Mouse (Mus musculus) E14TG2a.4 (cell line): Measurements from ENCODE around the gene Cd300lb.

Source experiments
- H3K27me3 ChIP-seq: 2 replicates; pipeline ENCODE4 v1.6.1; 2014; ENCODE audit warnings: low read length, control low read depth; ENCODE audit not compliant: insufficient read depth
- H3K36me3 ChIP-seq: 2 replicates; pipeline ENCODE4 v1.6.1; 2014; ENCODE audit warnings: low read length, control low read depth; ENCODE audit not compliant: insufficient read depth
- H3K4me1 ChIP-seq: replicated peaks from 2 replicates; pipeline ENCODE4 v1.6.1; 2014; ENCODE audit warnings: low read depth, low read length, control low read depth
- H3K4me3 ChIP-seq: replicated peaks from 2 replicates; pipeline ENCODE4 v1.5.1; 2014; ENCODE audit warnings: mild to moderate bottlenecking, low read length
- H3K9me3 ChIP-seq: 2 replicates; pipeline ENCODE4 v1.6.1; 2014; ENCODE audit warnings: low read length, control low read depth
- CTCF ChIP-seq: conservative IDR thresholded peaks from 2 replicates; pipeline ENCODE4 v1.5.1; 2014; ENCODE audit warnings: low read length
- NANOG ChIP-seq: IDR thresholded peaks from 2 replicates; pipeline ENCODE4 v1.6.1; 2014; ENCODE audit warnings: borderline replicate concordance, low read length, mixed read lengths
- POU5F1 ChIP-seq: IDR thresholded peaks from 2 replicates; pipeline ENCODE4 v1.6.1; 2014; ENCODE audit warnings: low read length, borderline replicate concordance

The Cd300lb gene

DNA sequence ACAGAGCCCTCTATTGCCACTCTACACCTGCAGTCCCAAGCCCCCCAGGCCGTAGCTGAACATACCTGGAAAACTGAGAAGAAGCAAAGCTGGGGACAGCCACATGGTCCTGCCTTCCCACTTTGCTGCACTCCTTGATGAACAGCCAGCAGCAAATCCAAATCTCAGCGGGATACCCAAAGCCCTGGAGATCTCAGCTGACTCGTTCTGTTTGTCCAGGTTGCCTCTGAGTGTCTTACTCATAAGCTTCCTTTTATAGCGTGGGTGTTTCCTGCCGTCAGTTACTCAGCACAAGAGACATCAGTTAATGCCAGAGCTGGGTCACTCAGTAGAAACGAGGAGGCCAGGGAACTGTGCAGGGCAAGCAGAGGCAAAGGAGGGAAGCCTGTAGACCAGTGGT lies at the start of gene Cd300lb:
Gene Cd300lb (minus strand): TSS at position 243 of the 400 bp plus-strand sequence.
- H3K36me3 ChIP-seq, result no peaks in the 10 kb centered on the region
- H3K27me3 ChIP-seq, result peaks cover 13% of the 10 kb centered on the region; the same call in 1 of the 2 replicates
- no peak within 1 kb of the TSS for H3K4me3 ChIP-seq
- no peaks in the 10 kb centered on the region for H3K4me1 ChIP-seq
- no peaks in the 10 kb centered on the region for H3K9me3 ChIP-seq
- TF ChIP-seq CTCF (no peak), POU5F1 (no peak), NANOG (no peak)

DNA sequence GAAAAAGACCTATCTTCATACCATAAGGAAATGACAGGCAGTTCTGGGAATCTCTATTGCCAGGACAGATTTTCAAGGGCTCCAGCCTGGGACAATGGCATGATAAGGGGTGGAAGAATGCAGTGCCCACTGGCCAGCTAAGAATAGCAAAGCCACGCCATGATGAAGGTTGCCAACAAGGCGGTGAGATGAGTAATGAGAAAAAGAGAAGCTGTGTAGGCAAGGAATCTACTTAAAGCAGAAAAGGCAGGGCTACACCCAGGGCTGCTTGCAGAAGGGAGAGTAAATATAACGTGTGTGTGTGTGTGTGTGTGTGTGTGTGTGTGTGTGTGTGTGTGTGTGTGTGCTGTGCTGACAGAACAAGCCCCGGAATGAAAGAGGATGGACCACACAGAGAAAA lies 47.7 kb upstream of the Cd300lb start:
- Histone ChIP-seq H3K4me3 (no peak overlapping the region), H3K4me1 (no peaks in the 10 kb centered on the region), H3K27me3 (no peaks in the 10 kb centered on the region), H3K36me3 (no peaks in the 10 kb centered on the region), H3K9me3 (peaks cover 5% of the 10 kb centered on the region; the same call in 1 of the 2 replicates)
- TF ChIP-seq CTCF (no peak), NANOG (no peak), POU5F1 (no peak)

DNA sequence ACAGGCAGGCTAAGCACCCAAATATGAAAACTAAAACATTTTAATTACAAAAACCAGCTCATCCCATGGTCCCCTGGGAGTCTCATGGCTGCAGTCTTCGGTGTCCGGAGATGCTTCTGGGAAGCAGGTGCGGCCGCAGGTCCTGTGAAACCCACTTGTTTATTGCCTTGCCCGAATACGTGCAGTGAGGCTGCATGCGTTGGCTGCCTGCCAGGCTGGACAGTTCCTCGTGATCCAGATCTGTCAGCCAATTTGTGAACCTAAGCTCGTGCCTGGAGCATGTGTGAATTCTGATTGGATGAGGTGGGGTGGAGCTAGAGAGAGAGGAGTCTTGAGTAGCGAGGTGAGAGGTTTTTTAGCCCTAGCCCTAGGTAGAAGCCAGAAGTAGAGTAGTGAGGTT lies 38.5 kb upstream of the Cd300lb start:
- Histone ChIP-seq H3K9me3 (no peaks in the 10 kb centered on the region), H3K4me3 (no peak overlapping the region), H3K4me1 (no peaks in the 10 kb centered on the region), H3K36me3 (no peaks in the 10 kb centered on the region), H3K27me3 (no peaks in the 10 kb centered on the region)
- no peak for TF ChIP-seq CTCF

DNA sequence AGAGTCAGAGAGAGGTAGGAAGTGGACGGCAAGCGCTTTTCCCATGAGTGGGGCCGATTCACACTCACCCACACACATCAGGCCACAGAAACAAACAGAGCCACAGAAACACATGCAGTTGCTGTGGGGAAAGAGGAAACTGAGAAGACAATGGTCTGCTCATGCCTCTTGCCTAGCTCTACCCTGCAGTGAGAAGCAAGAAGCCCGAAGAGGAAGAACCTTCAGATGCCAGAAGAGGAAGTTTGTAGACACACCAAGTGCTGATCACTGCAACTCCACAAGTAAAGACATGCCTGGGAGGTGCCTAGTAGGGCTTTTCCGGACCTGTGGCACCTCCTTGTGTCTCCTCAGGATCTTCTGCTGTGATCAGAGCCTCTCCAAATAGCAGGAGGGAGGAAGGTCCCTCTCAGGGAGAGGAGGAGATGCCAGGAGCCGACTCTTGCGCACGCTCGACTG lies 34.6 kb upstream of the Cd300lb start, which contains the start of gene Cd300c:
Gene Cd300c (minus strand): TSS at position 406 of the 456 bp plus-strand sequence.
- no peak within 1 kb of the TSS for H3K4me3 ChIP-seq
- TF ChIP-seq POU5F1 (no peak), NANOG (no peak), CTCF (no peak)
- H3K27me3 ChIP-seq, result no peaks in the 10 kb centered on the region
- no peaks in the 10 kb centered on the region for H3K36me3 ChIP-seq
- no peaks in the 10 kb centered on the region for H3K4me1 ChIP-seq
- H3K9me3 ChIP-seq, result peaks cover 3% of the 10 kb centered on the region; the same call in 1 of the 2 replicates

DNA sequence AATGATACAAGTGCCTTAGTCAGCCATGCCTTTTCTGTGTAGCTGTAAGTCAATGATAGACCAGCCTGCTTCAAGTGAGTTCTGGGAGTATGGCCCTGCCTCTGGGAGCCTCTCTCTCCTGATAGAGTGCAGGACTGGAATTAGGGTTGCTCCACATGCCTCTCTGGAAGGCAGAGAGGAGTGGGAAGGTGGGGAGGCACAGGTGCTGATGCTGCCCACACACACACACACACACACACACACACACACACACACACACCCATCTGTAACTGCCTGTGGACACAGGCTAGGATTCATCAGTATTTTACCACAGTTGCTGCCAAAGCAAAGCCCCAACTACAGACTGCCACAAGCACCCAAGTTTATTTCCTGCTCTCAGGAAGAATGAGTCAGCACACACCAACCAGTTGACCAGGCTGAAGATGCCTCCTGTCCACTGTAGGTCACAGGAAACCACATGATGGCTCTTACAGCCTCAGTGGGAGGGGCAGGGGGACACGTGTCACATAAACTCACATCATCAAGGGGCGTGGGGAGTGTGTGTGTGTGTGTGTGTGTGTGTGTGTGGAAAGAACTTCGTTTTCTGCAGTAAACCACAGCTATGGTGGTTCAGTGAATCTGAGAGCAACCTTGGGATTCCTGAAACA lies 31.1 kb upstream of the Cd300lb start:
- H3K9me3 ChIP-seq, result peaks cover 3% of the 10 kb centered on the region; the same call in 1 of the 2 replicates
- H3K4me1 ChIP-seq, result peaks cover 8% of the 10 kb centered on the region
- no peak overlapping the region for H3K4me3 ChIP-seq
- TF ChIP-seq CTCF (no peak), NANOG (no peak), POU5F1 (no peak)
- no peaks in the 10 kb centered on the region for H3K36me3 ChIP-seq
- no peaks in the 10 kb centered on the region for H3K27me3 ChIP-seq

DNA sequence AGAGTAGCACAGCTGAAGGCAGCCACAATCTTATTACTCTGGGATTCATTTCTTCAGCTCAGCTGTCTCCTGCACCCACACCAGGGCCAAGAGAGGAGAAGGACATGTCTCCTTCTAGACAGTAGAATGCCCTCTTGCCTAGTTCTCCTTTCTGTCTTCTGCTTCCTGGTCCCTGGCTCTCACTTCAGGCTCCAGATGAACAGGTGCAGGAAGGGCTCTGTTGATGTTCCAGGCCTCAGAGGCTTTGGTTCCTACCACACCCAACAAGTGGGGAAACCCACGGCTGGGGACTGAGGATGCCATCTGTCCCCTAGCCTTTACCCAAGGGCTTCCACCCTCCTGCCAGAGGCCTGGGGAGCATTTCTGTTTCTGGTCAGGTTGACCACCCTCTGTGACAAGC lies 26.2 kb upstream of the Cd300lb start:
- Histone ChIP-seq H3K36me3 (no peaks in the 10 kb centered on the region), H3K27me3 (no peaks in the 10 kb centered on the region), H3K4me3 (no peak overlapping the region), H3K9me3 (no peaks in the 10 kb centered on the region), H3K4me1 (peaks cover 15% of the 10 kb centered on the region)
- TF ChIP-seq CTCF (no peak), NANOG (no peak), POU5F1 (no peak)

DNA sequence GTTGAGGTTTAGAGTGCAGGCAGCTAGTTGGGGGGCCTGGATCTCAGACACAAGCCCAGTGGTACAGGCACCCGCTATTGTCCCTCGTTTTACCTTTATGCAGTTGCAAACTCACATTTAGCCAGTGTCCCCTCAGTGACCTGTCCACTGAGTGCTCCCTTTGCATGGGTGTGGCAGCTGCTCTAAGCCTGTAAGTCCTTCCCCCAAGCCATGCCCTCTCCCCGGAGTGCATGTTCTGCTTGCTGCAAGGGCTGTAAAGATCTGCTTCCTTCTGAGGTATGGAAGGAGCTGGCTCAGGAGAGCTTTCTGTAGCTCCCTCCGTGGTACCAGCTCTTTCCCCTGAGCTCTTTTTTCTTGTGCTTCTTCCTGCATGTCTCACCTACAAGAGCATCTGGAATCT lies 595 bp downstream of the Cd300lb start:
- no peak overlapping the region for H3K4me3 ChIP-seq
- TF ChIP-seq POU5F1 (no peak), CTCF (no peak), NANOG (no peak)
- H3K4me1 ChIP-seq, result no peaks in the 10 kb centered on the region
- H3K36me3 ChIP-seq, result no peaks in the 10 kb centered on the region
- H3K9me3 ChIP-seq, result no peaks in the 10 kb centered on the region
- peaks cover 13% of the 10 kb centered on the region; the same call in 1 of the 2 replicates for H3K27me3 ChIP-seq

DNA sequence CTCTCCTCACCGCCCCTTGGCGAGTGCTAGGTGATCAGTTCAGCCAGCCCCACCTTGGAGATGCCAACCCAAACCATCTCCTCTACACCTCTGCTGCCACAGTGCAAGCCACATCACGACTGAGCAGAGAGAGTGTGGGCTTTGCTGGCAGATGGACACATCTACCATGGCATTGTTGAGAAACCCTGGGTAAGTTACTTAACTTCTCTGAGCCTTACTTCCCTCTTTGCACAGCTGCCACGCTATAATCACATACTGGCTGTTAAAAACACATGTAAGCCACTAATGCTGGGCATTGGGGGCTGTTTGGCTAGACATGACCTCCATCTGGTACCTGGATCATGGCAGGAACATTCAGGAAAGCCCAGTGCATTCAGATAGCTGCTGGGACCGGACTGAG lies 3.1 kb downstream of the Cd300lb start:
- no peak overlapping the region for H3K4me3 ChIP-seq
- H3K4me1 ChIP-seq, result 0 out of 2 replicates have a peak, but pooled peaks cover 4% of the 10 kb centered on the region
- no peaks in the 10 kb centered on the region for H3K36me3 ChIP-seq
- TF ChIP-seq POU5F1, result no peak
- no peak for TF ChIP-seq CTCF
- TF ChIP-seq NANOG, result no peak
- peaks cover 17% of the 10 kb centered on the region; the same call in 1 of the 2 replicates for H3K27me3 ChIP-seq
- H3K9me3 ChIP-seq, result no peaks in the 10 kb centered on the region

DNA sequence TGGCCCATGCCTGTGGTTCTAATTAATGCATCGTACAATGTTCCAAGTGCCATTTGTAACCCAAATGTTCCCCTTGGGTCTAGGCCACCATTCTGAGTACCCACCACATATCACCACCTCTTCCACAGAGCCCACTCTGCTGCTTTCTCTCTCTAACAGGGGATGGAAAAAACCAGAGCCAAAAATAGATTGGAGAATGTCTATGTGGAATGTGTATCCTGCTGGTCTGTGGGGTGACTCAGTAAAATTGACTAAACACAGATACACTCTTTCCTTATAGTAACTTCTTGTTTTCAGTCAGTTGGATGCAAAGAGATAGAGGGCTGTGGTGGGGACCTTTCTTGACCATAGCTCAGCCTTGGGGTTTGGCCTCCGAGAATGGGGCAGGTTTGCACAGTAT lies 4.6 kb downstream of the Cd300lb start:
- no peaks in the 10 kb centered on the region for H3K9me3 ChIP-seq
- H3K4me1 ChIP-seq, result 0 out of 2 replicates have a peak, but pooled peaks cover 4% of the 10 kb centered on the region
- peaks cover 17% of the 10 kb centered on the region; the same call in 1 of the 2 replicates for H3K27me3 ChIP-seq
- TF ChIP-seq NANOG, result no peak
- TF ChIP-seq CTCF, result no peak
- no peak for TF ChIP-seq POU5F1
- no peaks in the 10 kb centered on the region for H3K36me3 ChIP-seq
- no peak overlapping the region for H3K4me3 ChIP-seq
